Mouse (Mus musculus): ENCODE measurements around the gene Lmo2.
A peak's percentile ranks its signal among the peaks of the same experiment; 100 is the strongest.

The Lmo2 gene

DNA sequence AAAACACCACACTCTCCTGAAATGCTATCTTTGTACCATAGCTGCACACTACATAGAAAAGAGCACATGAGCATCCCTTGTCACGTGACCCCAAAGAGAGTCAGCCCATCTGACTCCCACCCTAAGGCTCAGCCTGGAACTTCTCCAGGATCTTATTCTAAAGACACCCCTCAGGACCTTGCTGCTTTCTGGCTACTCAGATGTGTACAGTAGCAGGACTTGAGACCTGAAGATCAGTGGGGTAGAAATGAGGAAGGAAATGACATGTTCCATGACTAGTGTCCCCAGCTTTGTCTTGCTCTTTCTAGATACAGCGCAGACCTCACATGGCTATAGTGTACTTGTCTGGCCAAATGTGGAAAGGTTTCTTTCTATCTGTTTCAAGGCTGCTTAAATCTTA, 12.9 kb upstream of the Lmo2 start:
- no peak for DNase-seq

DNA sequence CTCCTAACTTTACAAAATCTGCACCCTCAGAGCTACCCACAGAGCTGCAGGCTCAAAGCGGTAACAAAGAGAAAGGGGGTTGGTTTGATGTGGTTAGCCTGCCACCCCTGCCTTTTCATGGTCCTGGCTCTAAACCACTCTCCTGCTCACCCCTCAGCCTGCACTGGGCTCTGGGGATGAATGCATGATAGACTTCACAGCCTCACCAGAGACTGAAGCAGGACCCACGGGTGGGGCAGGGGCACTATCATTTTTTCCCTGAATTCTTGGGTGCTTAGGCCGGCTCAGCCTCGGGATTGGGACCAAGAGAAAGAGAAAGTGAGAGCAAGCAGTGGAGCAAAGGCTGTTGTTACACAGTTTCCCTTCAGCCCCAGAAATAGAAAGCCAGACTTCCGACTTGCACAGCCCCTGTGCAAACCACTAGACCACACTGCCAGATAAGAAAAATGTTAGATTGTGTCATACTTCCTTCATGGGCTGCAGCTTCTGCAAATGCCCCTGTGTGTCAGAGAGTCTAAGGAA, 12.2 kb upstream of the Lmo2 start:
- DNase-seq = no peak

DNA sequence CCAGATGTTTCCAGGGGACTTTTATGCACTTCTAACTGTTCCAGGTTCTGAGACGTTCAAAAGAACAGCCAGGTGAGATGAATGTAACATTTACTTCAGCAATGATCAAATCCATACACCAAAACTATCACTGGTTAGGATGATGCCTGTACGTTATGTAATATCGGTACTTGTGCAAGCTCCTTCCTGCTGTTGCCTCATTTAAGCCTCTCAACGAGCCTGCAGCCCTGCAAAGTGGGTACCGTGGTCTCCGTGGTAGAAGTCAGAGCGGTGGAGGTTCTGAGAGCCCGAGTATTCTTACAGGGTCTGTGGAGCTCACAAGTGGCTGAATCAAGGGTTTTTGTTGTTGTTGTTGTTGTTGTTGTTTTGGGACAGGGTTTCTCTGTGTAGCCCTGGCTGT, 10.9 kb upstream of the Lmo2 start:
- DNase-seq = no peak

DNA sequence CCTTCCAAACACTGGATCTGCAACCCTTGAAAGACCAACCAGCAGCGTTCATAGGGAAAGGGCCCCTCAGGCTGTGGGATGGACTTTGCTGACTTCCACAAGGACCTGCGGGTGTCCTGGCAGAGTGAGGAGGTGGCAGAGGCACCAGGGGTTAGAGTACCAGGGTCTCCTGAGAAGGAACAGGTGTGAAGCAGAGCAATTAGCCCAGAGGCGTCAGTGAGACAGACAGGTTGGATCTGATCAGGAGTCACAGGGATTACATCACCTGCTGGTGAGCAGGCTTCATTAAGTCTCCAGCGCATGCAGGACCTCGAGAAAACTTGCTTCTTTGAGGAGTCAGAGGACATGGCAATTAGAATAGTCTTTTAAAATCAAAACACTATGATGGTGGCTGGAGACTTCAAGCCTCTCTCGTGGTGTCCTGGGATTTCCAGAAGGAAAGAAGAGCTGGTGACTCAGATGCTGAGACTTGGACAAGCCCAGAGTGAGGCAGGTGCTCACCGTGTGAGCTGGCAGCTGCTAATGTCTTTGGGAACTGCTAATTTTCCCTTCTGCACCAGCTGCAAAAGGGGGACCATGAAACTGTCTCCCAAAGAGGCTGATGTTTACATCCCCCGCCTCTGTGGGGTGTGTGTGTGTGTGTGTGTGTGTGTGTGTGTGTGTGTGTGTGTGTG, 9.7 kb upstream of the Lmo2 start:
- no peak for DNase-seq

DNA sequence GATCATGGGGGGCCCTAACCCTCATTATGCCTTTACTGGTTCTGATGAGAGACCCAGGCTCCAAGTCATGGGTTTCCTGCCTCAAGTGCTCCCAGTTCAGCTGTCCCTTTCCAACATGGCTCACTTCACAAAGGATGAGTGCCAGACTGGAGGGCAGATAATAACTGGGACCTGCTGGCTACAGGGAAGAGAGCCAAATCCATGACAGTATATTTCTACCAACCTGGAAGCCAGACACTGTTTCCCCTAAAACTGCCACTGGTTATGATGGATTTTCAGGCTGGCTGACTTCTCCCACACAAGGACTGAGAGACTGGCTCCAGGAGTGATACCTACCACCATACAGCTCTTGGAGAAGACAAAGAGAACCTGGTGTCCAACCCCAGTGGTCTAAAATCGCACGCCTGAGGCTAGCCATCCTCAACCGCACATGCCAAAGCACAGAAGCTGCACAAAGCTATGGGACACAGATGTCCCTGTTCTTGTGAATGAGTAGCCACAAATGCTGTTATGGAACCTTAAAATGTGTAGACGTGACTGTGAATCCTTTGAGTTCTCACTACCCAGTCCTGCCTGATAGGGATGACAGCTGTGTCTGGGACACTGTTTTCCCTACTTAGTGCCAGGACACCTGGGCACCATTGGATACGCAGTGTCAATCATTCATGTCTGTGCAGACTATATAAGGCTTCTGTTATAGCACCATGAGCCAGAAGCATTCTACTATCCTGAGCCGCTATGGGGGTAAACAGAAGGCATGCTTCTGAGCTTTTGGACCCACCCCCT, 4.5 kb upstream of the Lmo2 start:
- DNase-seq = no peak

DNA sequence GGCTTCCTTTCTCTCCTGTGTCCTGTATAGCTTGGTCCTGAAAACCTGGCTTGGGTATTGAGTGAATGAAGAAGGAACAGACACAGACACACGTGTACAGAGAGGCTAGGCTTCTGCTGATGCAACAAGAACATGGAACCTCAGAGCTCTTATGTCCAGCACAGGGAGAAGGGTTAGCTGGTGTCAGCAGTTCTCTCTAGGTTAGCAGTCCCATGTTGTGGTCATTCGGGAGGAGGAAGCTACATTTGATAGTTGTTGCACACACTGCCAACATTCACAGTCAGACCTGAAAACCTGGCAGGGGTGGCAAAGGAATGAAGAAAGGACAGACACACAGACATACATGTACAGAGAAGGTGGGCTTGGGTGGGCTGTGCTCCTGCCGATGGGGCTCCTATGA, 2.1 kb upstream of the Lmo2 start:
- DNase-seq = no peak

DNA sequence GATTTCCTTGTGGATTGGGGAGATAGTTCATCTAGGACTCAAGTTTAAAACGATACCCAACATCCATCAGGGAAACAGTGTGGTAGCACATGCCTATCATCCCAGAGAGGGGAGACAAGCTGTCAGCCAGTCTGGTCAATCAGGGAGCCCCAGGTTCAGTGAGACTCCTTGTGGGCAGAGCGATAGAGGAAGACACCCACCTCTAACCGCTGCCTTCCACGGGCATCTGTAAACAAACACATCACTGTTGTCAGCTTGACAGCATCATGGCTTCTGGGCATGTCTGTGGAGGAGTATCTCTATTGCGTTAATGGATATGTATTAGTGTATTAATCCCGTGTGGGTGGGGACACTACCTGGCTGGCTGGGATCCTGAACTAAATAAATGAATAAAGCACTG, 919 bp upstream of the Lmo2 start:
- DNase-seq = no peak

DNA sequence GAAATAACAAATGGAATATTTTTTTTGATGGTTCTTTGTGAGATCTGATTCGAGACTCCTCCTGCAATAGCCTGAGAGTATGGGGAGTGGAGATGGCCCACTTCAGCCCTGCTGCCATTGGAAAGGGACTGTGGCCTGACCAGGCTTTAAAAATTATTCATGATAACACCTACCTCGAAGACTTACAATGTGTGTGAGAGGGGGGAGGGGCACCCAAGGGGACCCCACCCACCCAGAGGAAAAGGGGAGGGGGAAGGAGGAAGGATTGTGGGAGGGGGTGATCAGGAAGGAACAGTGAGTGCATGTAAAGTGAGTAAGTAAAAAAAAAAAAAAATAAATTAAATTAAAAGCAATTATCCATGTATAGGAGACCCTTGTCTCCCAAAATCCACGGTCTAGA, 848 bp downstream of the Lmo2 start:
- no peak for DNase-seq

DNA sequence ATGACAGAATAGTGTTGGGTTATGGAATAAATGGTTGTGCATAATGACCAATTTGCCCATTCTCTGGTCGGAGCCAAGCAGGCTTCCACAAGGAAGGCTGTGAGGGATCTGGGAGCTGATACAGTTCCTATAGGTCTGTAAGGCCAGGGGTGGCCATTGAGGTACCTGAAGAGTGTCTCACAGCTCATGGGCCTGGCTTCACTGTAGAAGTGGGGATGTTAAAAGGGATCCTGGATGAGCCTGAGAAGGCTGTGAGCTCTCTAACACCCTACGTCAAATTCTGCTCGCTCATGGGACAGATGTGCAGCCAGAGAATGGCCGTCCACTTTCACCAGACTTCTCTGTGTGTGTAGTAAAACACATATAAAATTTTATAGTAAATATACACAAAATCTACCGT, 1.3 kb downstream of the Lmo2 start:
- no peak for DNase-seq

DNA sequence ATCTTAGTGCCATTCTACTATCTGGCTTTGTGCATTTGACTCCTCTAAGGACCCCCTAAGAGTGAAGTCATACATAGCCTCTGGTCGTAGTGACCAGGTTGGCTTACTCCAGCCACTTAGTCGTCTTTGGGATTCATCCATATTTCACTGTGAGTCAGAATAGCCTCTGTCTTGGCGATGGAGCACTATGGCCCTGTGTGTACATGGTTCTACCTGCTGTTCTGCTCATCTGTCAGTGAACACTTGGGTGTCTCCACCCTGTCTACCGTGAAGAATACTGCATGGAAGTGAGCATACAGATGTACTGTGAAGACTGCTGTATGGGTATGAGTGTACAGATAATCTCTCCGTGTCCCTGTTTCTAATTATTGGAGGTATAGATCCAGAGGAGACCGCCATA, 1.8 kb downstream of the Lmo2 start:
- DNase-seq = no peak

DNA sequence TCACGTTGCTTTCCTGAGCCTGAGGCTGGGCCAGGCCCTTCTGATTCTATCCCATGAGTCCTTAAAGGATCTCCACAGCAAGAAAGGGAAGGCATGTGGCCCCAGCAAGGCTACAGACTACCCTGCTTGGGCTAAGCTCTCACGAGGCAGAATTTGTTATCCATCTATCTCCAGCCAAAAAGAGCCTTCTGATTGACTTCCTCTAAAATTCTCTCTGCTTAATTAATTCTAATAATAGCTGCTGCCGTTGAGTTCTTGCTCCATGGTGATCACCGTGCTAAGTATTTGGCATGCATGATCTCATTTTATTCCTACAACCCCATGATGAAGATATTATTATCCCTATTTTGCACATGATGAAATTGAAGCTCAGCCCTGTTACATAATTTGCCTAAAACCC, 4.6 kb downstream of the Lmo2 start:
- DNase-seq = no peak

DNA sequence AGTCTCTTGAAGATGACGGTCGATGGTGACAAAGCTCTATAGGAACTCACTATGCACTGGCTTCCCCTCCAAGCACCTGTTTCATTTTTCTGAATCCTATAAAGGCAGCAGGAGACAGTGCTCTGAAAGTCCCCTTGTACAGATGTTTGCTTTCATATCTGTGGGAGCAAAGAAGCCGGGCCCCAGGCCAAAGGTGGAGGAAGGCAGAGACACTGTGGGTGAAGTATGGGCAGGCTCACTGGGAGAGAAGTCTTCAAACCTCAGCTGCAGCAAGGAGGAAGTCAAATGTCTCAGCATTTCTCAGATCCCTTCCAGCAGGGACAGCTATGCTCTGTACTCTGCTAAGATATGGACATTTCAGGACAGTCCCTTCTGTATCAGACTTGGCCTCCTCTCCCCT, 7.6 kb downstream of the Lmo2 start:
- no peak for DNase-seq

DNA sequence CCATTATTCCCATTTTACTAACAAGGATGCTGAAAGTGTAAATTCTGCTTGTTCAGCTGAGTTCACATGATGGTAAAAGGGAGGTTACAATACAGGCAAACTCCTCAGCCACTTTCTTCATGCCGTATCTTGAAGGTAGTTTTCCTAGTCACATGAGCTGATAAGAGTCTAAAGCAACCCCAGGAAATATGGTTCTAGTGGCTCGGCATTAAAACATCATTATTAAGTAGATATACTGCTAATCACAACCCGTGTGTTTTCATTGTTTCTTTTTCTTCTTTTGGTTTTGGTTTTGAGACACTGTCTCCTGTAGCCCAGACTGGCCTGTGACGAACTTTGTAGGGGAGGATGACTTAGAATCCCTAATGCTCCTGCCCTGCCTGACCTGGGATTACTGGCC, 10.4 kb downstream of the Lmo2 start:
- no peak for DNase-seq

DNA sequence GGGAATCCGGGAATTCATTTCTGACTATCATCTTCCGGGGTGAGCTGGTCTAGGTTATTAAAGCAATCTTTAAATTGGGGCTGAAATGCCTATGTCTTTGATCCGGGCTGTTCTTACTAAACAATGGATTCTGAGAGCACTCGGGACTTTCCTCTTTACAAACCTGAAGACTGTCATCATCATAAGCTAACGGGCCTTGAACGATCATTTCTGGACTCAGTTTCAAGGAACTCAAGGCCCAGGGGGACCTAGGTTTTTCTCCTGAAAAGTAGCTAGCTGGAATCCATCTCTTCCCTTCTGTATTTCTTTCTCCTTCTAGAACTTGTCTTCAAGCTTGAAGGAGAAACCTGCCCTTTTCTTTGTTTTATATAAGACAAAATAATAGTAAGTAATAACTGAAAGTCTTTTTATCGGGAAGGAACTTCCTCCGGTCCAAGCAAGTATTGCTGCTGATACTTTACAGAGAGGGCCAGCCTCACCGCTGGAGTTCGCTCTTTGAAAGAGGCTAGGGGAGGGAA, 11.2 kb downstream of the Lmo2 start:
- DNase-seq = no peak

DNA sequence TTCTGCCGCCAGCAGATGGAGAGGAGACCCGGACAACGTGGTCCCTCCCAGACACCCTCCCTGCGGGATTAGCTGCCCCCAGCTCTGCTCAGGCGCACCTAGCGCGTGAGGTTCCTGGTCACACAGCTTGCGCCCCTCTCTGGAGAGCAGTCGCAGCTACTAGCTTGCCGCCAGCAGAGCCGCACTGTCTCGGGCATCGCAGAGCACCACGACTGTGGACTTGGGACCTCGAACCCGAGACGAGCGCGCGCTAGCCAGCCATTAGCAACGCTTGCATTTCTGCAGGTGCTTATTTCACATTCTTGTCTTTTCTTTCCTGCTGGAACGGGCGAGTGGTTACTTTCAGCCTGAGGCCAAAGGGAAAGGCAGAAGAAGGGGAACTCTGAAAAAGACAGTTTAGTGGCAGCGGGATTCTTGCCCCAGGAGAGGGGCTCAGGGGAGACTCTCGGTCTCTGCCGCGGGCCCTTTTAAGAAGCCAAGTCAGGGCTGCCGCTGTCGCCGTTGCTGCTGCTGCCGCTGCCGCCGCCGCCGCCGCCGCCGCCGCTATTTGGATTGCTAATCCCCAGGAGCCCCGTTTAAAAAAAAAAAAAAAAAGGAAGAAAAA, 11.8 kb downstream of the Lmo2 start:
- peak; percentile 21 for DNase-seq

DNA sequence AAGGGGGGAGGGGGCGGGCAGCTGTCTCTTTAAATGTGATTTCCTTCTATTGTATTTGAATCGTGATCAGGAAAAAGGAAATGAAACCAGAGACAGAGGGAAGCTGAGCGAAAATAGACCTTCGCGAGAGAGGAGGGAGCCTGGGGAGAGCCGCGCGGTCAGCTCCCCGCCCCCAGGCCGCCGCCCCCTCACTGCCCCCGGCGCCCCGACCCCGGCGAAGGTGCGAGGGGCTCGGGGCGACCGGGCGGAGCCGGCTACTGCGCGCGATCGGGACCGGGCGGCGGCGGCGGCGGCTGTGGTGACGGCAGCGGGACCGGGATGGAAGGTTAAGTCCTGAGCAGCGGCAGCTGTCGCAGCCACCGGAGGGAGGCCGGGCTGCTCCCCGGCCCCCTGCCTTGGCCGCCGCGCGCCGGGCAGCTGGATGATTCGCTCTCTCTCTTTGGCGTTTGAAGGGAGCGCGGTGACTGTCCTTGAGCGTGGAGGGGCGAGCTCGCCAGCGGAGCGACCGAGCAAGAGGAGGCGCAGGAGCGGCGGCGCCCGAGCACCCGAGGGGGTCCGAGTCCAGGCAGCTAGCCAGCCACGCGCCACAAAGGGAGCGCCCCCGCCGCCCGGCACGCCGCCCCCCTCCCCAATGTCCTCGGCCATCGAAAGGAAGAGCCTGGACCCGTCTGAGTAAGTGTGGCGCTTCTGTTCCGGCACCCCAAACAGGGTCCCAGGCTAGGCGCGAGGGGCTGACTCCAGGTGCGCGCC, 12.4 kb downstream of the Lmo2 start:
- peak; percentile 7 for DNase-seq

DNA sequence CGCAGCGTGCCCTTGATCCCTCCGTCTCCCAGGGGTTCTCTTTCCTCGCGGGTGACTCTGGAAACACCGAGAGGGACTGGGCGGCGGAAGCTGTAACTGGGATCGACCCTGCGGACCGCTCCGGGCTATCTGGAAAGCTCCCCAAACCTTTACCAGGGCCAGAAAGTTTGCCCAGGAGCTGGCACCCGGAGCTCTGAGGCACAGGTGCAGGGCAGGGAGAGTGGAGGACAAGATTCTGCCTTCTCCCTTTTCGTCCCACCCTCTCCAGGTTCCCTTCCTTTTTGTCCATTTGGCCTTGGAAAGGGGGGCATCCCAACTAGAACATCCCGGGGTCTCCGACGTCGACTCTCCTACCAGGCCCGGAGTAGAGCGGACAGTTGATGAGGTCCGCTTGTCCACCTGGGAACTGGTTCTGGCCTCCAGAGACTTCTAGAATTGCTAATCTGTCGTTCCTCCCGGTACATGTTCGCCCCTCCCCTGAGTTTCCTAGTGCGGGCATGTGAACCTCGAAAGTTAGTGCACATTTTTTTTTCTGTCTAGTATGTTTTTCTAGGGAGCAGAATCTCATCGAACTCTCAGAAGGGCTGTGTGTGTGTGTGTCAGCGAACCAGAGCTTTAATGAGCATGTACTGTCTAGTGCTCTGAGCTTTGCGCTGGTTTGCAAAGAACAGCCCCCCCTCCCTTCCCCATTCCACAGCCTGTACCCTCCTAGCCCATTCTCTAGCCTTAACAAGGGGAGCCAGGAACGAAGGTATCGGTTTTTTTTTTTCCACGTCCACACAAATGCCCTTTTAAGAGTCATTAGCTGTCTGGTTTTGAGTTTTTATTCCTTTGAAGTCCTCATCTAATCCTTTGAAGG, 13.2 kb downstream of the Lmo2 start:
- DNase-seq = no peak

DNA sequence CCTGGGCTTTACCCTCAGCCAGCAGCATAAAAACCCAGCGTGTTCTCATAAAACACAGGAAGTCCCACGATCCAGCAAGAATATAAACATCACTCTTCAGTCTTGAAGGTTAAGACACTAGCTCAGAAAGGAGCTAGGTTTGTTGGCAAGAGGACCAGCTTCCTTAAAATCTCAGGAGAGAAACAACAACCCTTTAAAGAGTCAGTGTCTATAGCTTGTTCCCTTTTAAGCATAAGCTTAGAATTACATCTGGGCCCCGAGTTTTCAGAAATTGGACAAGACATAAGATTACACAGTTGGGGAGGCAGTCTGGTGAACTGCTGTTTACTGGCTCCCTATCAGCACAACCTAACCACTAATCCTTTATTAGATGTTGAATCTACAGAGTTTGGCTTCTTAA, 14.1 kb downstream of the Lmo2 start:
- no peak for DNase-seq

DNA sequence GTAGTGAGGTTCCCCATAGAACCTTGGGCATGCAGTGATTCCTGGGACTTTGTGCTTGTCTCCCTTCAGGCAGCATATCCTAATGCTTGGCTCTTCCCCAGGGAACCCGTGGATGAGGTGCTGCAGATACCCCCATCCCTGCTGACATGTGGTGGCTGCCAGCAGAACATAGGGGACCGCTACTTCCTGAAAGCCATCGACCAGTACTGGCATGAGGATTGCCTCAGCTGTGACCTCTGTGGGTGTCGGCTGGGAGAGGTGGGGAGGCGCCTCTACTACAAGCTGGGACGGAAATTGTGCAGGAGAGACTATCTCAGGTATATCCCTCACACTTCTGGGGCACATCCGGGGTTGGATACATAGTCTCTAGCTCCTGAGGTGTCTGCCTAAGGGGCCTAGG, 18.1 kb downstream of the Lmo2 start:
- no peak for DNase-seq

DNA sequence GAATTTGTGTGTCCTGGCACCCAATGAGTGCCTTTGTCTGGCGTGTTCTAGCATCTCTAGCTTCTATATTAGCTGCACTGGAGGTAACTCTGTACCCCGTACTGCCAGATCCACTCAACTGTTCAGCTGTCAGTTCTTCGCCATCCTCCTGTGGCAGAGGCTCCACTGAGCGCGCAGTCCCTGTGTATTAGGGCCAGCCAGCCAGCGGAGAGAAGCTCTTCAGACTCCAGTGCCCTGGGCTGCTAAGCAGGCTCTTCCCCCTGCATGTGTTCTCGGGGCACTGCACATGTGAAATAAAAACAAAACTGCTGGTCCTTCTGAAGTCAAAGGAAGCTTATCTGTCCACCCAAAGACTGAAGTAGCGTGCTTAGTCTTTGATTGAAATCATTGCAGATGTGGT, 19.4 kb downstream of the Lmo2 start:
- DNase-seq = no peak

DNA sequence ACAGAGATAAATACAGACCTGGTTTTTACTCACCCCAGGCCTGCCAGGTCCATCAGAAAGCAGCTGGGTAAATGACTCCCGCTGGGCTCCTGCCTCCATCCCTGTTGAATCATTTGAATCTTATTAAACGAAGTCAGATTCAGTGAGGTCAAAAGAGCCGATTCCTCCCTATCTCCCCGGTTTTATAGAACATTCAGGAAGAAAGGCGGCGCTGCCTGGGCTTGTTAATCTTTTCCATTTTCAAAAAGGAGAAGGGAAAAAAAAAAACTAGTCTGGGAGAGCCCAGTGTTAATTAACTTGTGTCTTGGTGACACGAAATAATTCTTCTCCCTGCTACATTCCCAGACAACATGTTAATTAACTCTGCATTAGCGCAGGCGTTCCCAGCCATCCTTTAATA, 19.9 kb downstream of the Lmo2 start:
- DNase-seq = no peak

DNA sequence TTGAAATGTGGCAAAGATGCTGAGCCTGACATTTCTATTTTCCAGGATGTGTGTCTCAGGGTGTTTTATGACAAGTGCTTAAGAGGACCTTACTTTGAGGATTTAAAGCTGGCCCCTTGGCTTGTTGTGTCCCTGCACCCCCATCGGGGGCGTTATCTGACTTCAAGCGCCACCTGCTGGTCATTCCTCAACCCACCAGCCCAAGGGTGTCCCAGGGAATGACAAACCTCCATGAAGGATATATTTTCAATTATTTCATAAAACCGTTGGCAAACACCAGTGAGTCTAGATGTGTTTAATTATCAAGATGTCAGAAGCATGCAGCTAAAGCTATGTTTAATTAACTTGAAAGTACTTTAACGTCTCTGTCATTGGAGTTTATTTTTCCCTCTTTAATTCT, 24.5 kb downstream of the Lmo2 start:
- DNase-seq = peak; percentile 37
